Mouse (Mus musculus) layer of hippocampus, adult 9-11 months (tissue): ENCODE data around the gene Ube2c.

ENCODE experiments used
- DNase-seq: peaks from one replicate; pipeline ENCODE4 v3.0.0; 2022

The Ube2c gene

GRCm38 (mm10) chr2:164769258-164770037, at the start of gene Ube2c:
TSS of gene Ube2c (plus strand) at chr2:164769898.
- DNase-seq, result peak; percentile 98

GRCm38 (mm10) chr2:164723276-164723675, 46.4 kb upstream of the Ube2c start:
- DNase-seq, result no peak

GRCm38 (mm10) chr2:164725895-164726619, 43.6 kb upstream of the Ube2c start:
- peak; percentile 33 for DNase-seq

- no peak for DNase-seq
Observed at GRCm38 (mm10) chr2:164731719-164732118, 38.0 kb upstream of the Ube2c start.

- no peak for DNase-seq
Observed at GRCm38 (mm10) chr2:164733259-164733658, 36.4 kb upstream of the Ube2c start.

- no peak for DNase-seq
Observed at GRCm38 (mm10) chr2:164734839-164735238, 34.9 kb upstream of the Ube2c start.

GRCm38 (mm10) chr2:164735446-164735845, 34.3 kb upstream of the Ube2c start:
- DNase-seq, result no peak

- no peak for DNase-seq
Observed at GRCm38 (mm10) chr2:164737377-164738090, 32.2 kb upstream of the Ube2c start.

GRCm38 (mm10) chr2:164739876-164740275, 29.8 kb upstream of the Ube2c start:
- DNase-seq, result no peak

GRCm38 (mm10) chr2:164744987-164745386, 24.7 kb upstream of the Ube2c start:
- no peak for DNase-seq

GRCm38 (mm10) chr2:164745843-164746479, 23.7 kb upstream of the Ube2c start, which contains the start of the genes Wfdc3 and Dnttip1:
TSS of gene Wfdc3 (minus strand) at chr2:164745931.
TSS of gene Dnttip1 (plus strand) at chr2:164745983.
- DNase-seq, result peak; percentile 92

- DNase-seq, result no peak
Observed at GRCm38 (mm10) chr2:164746693-164747092, 23.0 kb upstream of the Ube2c start.

GRCm38 (mm10) chr2:164748191-164748590, 21.5 kb upstream of the Ube2c start:
- no peak for DNase-seq

GRCm38 (mm10) chr2:164748991-164749390, 20.7 kb upstream of the Ube2c start:
- no peak for DNase-seq

- DNase-seq, result no peak
Observed at GRCm38 (mm10) chr2:164752454-164752853, 17.2 kb upstream of the Ube2c start.

GRCm38 (mm10) chr2:164754105-164754504, 15.6 kb upstream of the Ube2c start:
- DNase-seq, result no peak

- no peak for DNase-seq
Observed at GRCm38 (mm10) chr2:164754800-164755199, 14.9 kb upstream of the Ube2c start.

GRCm38 (mm10) chr2:164757841-164758240, 11.9 kb upstream of the Ube2c start:
- DNase-seq, result no peak

- DNase-seq, result no peak
Observed at GRCm38 (mm10) chr2:164758692-164759091, 11.0 kb upstream of the Ube2c start.

GRCm38 (mm10) chr2:164760059-164760833, 9.5 kb upstream of the Ube2c start:
- no peak for DNase-seq

GRCm38 (mm10) chr2:164761502-164761901, 8.2 kb upstream of the Ube2c start:
- DNase-seq, result no peak

GRCm38 (mm10) chr2:164761971-164762370, 7.7 kb upstream of the Ube2c start:
- no peak for DNase-seq
